Mouse (Mus musculus): ENCODE data around the gene Shisa5. TPM values are rescaled to one million over a fixed set of nuclear protein-coding genes. Genes with fewer than 3 reads are reported as not detected.

Shisa5 gene
- total and polyA plus RNA-seq, 3 experiments, result 153 to 170 (median 166) TPM

DNA sequence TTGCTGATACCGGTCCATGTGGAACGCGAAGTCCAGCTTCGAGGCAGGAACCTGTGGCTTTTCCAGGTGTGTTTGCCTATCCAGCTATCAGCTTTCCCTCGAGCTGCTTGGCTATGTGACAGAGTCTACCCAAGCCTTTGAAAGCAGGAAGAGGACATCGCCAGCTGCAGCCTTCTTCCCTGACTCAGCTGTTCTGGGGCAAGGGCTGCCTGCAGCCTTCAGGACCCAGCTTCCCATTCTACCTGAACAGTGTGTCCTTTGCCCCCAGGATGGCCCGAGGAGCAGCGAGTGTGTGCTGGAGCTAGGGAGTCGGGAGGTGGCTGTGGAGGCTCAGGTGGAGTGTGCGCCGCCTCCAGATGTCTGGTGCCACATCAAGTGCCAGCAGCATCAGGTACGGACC is 67.3 kb downstream of the Shisa5 start:
- H3K79me2 ChIP-seq (replicated peaks; ENCODE audit: control insufficient read depth, extremely low read depth, insufficient read depth, poor library complexity, severe bottlenecking), result no peaks in the 10 kb centered on the region
- no peaks in the 10 kb centered on the region for H3K36me3 ChIP-seq (replicated peaks in 1 of 2; ENCODE audit: control insufficient read depth in 1 of 2, insufficient read depth in 1 of 2, low read length in 1 of 2)
- no peak overlapping the region for H3K27ac ChIP-seq (ENCODE audit: insufficient read depth, low read depth)
- dilution Hi-C loops (cut with MboI; ENCODE audit: extremely low pct_ligation_motif_present, extremely low pct_unique_long_range_greater_than_20kb, low sequenced_read_pairs) (no loop called here), in situ Hi-C loops (cut with MboI; ENCODE audit: low pct_ligation_motif_present, low pct_unique_long_range_greater_than_20kb, low sequenced_read_pairs) (no loop called here)
- no peak overlapping the region for H3K9ac ChIP-seq (ENCODE audit: insufficient read depth, low read depth)
- peaks cover 95% of the 10 kb centered on the region for H3K27me3 ChIP-seq (replicated peaks)
- no peaks in the 10 kb centered on the region for H3K9me3 ChIP-seq (replicated peaks; ENCODE audit: low read length)
- DNase-seq (ENCODE audit: extremely low read depth), result no peak
- H3K4me3 ChIP-seq (replicated peaks in 1 of 3; ENCODE audit: low read depth in 2 of 3, low read length in 2 of 3, poor library complexity in 1 of 3), result no peak overlapping the region
- H3K4me2 ChIP-seq (ENCODE audit: insufficient read depth, low read depth, poor library complexity, severe bottlenecking), result no peak overlapping the region
- H3K4me1 ChIP-seq (ENCODE audit: control insufficient read depth in 1 of 2, insufficient read depth in 2 of 2), result no peaks in the 10 kb centered on the region
- TF ChIP-seq KAT2A (IDR thresholded peaks at IDR 0.05; ENCODE audit: insufficient replicate concordance, low read length) (no peak), BHLHE40 (IDR thresholded peaks at IDR 0.05; ENCODE audit: low read depth, low read length) (no peak), ETS1 (conservative IDR thresholded peaks at IDR 0.05; ENCODE audit: low read depth, low read length) (no peak), USF2 (conservative IDR thresholded peaks at IDR 0.05; ENCODE audit: low read depth, low read length) (no peak), UBTF (IDR thresholded peaks at IDR 0.05; ENCODE audit: low read depth, low read length) (no peak), SMC3 (IDR thresholded peaks at IDR 0.05; ENCODE audit: low read depth, low read length) (no peak), E2F4 (IDR thresholded peaks at IDR 0.05; ENCODE audit: insufficient replicate concordance, low read depth, low read length) (no peak), ZC3H11A (IDR thresholded peaks at IDR 0.05; ENCODE audit: low read depth, low read length) (no peak), MXI1 (IDR thresholded peaks at IDR 0.05; ENCODE audit: low read depth, low read length) (no peak), JUN (IDR thresholded peaks at IDR 0.05; ENCODE audit: insufficient read depth, low read depth, low read length) (no peak), NELFE (IDR thresholded peaks at IDR 0.05; ENCODE audit: low read depth, low read length) (no peak), TCF12 (IDR thresholded peaks at IDR 0.05; ENCODE audit: low read depth, low read length) (no peak), MAX (IDR thresholded peaks at IDR 0.05; ENCODE audit: low read length) (no peak), CHD1 (IDR thresholded peaks at IDR 0.05; ENCODE audit: low read depth, low read length) (no peak)

DNA sequence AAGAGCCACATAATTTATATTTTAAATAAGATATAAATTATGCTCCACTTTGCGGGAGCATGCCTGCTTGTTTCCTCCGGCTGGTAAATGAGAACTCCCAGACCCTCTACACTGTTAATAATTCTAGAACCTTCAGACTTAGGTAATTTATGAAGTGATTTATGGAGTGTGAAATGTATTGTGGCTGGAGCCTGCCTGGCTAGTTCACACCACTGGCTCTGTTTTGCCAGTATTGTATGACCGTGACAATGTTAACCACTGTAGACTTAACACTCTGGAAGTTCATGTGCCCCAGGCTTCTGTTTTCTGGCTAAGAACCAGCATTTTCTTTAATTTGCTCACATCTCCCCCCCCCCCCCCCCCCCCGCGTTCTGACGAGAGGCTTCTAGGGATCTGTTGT is 69.0 kb downstream of the Shisa5 start:
- H3K4me3 ChIP-seq (replicated peaks in 1 of 3; ENCODE audit: low read depth in 2 of 3, low read length in 2 of 3, poor library complexity in 1 of 3), result no peak overlapping the region
- H3K9ac ChIP-seq (ENCODE audit: insufficient read depth, low read depth), result no peak overlapping the region
- dilution Hi-C loops (cut with MboI; ENCODE audit: extremely low pct_ligation_motif_present, extremely low pct_unique_long_range_greater_than_20kb, low sequenced_read_pairs) (no loop called here), in situ Hi-C loops (cut with MboI; ENCODE audit: low pct_ligation_motif_present, low pct_unique_long_range_greater_than_20kb, low sequenced_read_pairs) (no loop called here)
- H3K4me1 ChIP-seq (ENCODE audit: control insufficient read depth in 1 of 2, insufficient read depth in 2 of 2), result no peaks in the 10 kb centered on the region
- H3K27me3 ChIP-seq (replicated peaks), result peaks cover 97% of the 10 kb centered on the region
- DNase-seq (ENCODE audit: extremely low read depth), result no peak
- H3K9me3 ChIP-seq (replicated peaks; ENCODE audit: low read length), result no peaks in the 10 kb centered on the region
- H3K27ac ChIP-seq (ENCODE audit: insufficient read depth, low read depth), result no peak overlapping the region
- H3K79me2 ChIP-seq (replicated peaks; ENCODE audit: control insufficient read depth, extremely low read depth, insufficient read depth, poor library complexity, severe bottlenecking), result no peaks in the 10 kb centered on the region
- TF ChIP-seq ETS1 (conservative IDR thresholded peaks at IDR 0.05; ENCODE audit: low read depth, low read length) (no peak), EP300 (IDR thresholded peaks at IDR 0.05; ENCODE audit: low read length) (no peak), POLR2A (IDR thresholded peaks at IDR 0.05; ENCODE audit: low read depth, low read length) (no peak), TCF12 (IDR thresholded peaks at IDR 0.05; ENCODE audit: low read depth, low read length) (no peak), JUND (conservative IDR thresholded peaks at IDR 0.05; ENCODE audit: low read depth, low read length) (no peak), MXI1 (IDR thresholded peaks at IDR 0.05; ENCODE audit: low read depth, low read length) (no peak), ZMIZ1 (IDR thresholded peaks at IDR 0.05; ENCODE audit: low read depth, low read length) (no peak), SMC3 (IDR thresholded peaks at IDR 0.05; ENCODE audit: low read depth, low read length) (no peak), CTCF (conservative IDR thresholded peaks at IDR 0.05 in 1 of 2, IDR thresholded peaks at IDR 0.05 in 1 of 2; ENCODE audit: low read depth in 2 of 2, low read length in 2 of 2) (no peak), MAZ (IDR thresholded peaks at IDR 0.05; ENCODE audit: low read depth, low read length) (no peak), MYC (IDR thresholded peaks at IDR 0.05; ENCODE audit: low read depth, low read length) (no peak), E2F4 (IDR thresholded peaks at IDR 0.05; ENCODE audit: insufficient replicate concordance, low read depth, low read length) (no peak), ELF1 (IDR thresholded peaks at IDR 0.05; ENCODE audit: low read depth, low read length) (no peak), UBTF (IDR thresholded peaks at IDR 0.05; ENCODE audit: low read depth, low read length) (no peak), MEF2A (IDR thresholded peaks at IDR 0.05; ENCODE audit: borderline replicate concordance, low read depth, low read length) (no peak), SIN3A (IDR thresholded peaks at IDR 0.05; ENCODE audit: low read length) (no peak), ZNF384 (IDR thresholded peaks at IDR 0.05; ENCODE audit: low read depth, low read length) (no peak), BHLHE40 (IDR thresholded peaks at IDR 0.05; ENCODE audit: low read depth, low read length) (no peak)
- H3K4me2 ChIP-seq (ENCODE audit: insufficient read depth, low read depth, poor library complexity, severe bottlenecking), result no peak overlapping the region
- no peaks in the 10 kb centered on the region for H3K36me3 ChIP-seq (replicated peaks in 1 of 2; ENCODE audit: control insufficient read depth in 1 of 2, insufficient read depth in 1 of 2, low read length in 1 of 2)
